Mouse (Mus musculus): ENCODE data around the gene Mtr. TPM values are rescaled to one million over a fixed set of nuclear protein-coding genes. Genes with fewer than 3 reads are reported as not detected.

Gene Mtr
- 7.5 and 7.8 TPM in 2 replicates for polyA plus RNA-seq (2012; rRNA removed)

DNA sequence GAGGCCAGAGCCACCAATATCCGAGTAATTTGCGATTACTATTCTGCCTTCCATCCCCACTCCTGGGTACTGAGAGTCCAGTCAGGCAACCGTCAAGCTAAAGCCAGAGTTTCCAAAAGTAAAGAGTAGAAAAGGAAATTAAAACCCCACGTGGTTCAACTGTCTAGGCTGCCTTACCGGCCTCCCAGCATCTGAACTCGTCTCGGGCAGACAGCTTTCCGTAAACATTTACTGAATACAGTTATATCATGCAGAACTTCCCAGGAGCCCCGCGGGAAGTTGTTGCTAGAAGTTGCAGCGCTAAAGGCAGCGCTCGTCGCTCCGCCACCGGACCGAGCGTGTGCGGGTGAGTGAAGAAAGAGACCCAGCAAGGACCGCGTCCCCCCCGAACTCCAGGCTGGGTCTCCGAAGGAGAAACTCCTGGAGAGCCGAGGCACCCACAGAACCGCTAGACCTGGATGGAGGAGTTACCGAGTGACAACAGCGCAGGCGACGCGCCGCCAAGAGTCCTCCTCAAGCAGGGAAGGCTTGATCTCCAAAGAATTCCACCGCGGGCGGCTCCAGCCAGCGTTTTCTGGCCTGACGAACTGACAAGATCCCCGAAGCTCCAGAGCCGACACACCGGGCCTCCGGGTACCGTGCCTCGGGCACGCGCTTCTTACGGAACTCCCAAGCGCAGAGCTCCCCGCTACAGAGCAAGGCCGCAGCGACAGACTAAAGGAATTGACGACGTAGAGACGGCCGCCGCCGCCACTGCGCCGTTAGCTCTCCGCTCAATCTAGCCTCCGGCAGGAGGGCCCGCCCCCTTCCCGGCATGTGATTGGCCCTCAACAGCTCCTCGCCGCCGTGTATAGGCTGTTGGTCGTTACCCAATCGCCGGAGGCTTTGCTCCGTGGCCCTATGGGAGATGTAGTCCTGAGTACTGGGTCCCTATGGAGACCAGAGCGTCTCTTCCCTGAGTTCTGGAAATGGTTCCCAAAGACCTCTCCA is at the start of gene Mtr:
Gene Mtr (minus strand): TSS at position 723 of the 990 bp plus-strand sequence.
- DNase-seq (ENCODE audit: low read depth) = peak; percentile 99
- TF ChIP-seq CTCF (IDR thresholded peaks at IDR 0.05; ENCODE audit: borderline replicate concordance, extremely low read depth, insufficient read depth, insufficient read length) (no peak), POLR2A (IDR thresholded peaks at IDR 0.05; ENCODE audit: borderline replicate concordance, extremely low read depth, insufficient read depth, insufficient read length, poor library complexity, severe bottlenecking) (peak; percentile 79; the same call in 1 of the 2 replicates)

DNA sequence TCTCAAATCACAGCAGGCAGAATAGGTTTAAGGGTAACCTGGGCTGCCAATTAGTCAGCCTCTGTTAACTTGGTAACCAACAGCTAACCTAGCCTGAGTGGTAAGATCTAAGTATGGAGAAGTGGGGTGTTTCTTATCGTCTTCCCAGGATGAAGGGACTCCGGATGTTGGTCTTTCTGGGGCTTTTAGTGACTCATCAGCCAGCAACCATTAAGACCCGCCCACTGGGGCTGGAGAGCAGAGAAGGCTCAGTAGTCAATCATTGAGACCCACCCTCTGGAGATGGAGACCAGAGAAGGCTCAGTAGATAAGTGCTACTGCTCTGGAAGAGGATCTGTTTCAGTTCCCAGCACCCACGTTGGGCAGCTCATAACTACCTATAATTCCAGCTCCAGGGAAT is 49.4 kb upstream of the Mtr start:
- TF ChIP-seq POLR2A (IDR thresholded peaks at IDR 0.05; ENCODE audit: borderline replicate concordance, extremely low read depth, insufficient read depth, insufficient read length, poor library complexity, severe bottlenecking) (no peak), CTCF (IDR thresholded peaks at IDR 0.05; ENCODE audit: borderline replicate concordance, extremely low read depth, insufficient read depth, insufficient read length) (no peak)
- DNase-seq (ENCODE audit: low read depth) = no peak

DNA sequence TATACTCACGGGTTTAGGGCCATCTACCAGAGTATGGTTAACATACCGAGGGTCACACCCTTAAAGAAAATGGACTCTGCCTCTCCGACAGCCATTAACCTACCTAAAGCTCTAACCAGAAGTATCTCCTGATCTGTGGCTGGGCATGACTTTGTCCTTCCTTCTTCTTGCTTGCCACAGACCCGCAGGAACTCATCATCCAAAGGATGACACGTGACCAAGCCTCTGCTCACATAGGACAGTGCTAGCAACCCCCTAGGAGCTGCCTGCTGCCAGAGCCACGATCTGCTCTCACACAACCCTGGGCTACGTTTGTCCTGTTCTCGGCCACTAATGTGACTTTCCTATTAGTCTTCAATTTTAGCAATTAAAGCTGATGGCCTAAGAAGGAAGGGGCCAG is 47.6 kb upstream of the Mtr start:
- TF ChIP-seq CTCF (IDR thresholded peaks at IDR 0.05; ENCODE audit: borderline replicate concordance, extremely low read depth, insufficient read depth, insufficient read length) = no peak
- TF ChIP-seq POLR2A (IDR thresholded peaks at IDR 0.05; ENCODE audit: borderline replicate concordance, extremely low read depth, insufficient read depth, insufficient read length, poor library complexity, severe bottlenecking) = no peak

DNA sequence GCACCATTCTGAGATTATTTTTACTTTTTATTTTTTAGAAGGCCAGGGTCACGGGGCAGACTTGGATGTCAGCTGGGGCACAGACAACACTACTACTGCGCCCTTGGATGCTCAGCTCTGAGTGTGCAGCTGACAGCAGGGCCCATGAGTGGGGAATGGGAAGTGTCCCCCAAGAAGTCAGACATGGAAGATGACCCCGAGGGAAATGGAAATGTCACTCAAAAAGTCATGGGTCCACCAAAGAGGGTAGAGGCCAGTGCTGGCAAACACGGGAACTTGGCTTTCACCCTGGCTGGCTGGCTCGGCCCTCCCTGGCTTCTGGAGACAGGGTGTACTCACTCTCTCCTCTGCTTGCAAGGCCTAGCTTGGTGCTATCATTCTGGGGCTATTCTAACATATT is 47.1 kb upstream of the Mtr start:
- DNase-seq (ENCODE audit: low read depth) = no peak
- TF ChIP-seq CTCF (IDR thresholded peaks at IDR 0.05; ENCODE audit: borderline replicate concordance, extremely low read depth, insufficient read depth, insufficient read length) (no peak), POLR2A (IDR thresholded peaks at IDR 0.05; ENCODE audit: borderline replicate concordance, extremely low read depth, insufficient read depth, insufficient read length, poor library complexity, severe bottlenecking) (no peak)

More for the DNA sequence above, 47.6 kb upstream of the Mtr start:
- no peak for DNase-seq (ENCODE audit: low read depth)

DNA sequence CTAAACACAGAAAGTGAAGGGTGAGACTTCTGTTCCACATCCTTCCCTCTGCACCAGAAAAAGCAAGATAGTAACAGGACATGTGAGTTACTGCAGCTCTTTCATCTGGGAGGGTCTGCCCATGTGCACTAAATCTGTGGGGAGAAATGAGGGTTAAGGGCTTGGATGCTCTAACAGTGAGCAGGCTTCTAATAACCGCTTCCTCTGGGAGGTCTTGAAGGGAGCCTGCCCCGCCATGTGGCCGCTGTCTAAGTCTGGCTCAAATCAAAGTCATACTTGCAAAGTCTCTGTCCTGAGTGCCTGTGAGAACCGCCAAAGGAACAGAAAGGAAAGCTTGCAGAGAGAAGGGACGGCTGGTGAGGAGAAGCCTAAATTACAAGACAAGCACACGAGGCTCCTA is 39.9 kb upstream of the Mtr start:
- TF ChIP-seq CTCF (IDR thresholded peaks at IDR 0.05; ENCODE audit: borderline replicate concordance, extremely low read depth, insufficient read depth, insufficient read length) (no peak), POLR2A (IDR thresholded peaks at IDR 0.05; ENCODE audit: borderline replicate concordance, extremely low read depth, insufficient read depth, insufficient read length, poor library complexity, severe bottlenecking) (no peak)
- DNase-seq (ENCODE audit: low read depth) = no peak

DNA sequence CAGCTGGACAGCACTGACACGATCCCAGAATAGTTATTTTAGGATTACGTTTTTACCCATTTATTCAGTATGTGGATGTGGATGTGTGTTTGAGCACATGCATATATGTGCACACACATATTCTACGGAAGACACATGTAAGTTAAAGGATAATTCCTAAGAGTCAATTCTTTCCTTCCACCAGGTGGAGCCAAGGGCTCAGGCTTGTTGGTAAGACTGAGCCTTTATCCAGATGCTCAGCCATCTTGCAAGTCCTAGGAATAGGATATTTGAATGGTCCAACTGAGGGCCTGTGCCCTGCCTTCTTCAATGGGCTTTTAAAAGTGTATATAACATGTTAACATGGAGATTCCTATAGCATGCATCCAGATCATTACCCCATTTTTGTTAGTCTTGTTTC is 38.8 kb upstream of the Mtr start:
- TF ChIP-seq CTCF (IDR thresholded peaks at IDR 0.05; ENCODE audit: borderline replicate concordance, extremely low read depth, insufficient read depth, insufficient read length) = peak; percentile 24; the same call in 1 of the 2 replicates
- TF ChIP-seq POLR2A (IDR thresholded peaks at IDR 0.05; ENCODE audit: borderline replicate concordance, extremely low read depth, insufficient read depth, insufficient read length, poor library complexity, severe bottlenecking) = no peak
- peak; percentile 67 for DNase-seq (ENCODE audit: low read depth)

DNA sequence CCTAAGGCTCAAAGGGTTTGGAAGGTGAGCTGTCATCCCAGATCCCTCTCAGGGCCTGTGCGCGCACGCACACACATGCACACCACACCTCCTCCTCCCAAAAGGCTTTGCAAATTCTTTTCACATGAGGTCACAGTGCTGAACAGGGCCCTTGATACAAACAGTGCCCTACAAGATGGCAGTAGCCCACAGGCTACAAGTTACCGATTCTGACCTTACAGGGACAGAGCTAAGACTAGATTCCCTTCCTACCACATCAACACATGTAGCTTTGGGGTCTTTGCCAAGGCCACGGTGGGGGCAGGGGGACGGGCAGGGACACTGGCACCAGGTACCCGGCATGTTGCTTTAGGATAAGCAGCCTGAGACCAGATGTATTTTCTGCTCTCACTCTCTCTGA is 35.9 kb upstream of the Mtr start:
- no peak for TF ChIP-seq CTCF (IDR thresholded peaks at IDR 0.05; ENCODE audit: borderline replicate concordance, extremely low read depth, insufficient read depth, insufficient read length)
- no peak for TF ChIP-seq POLR2A (IDR thresholded peaks at IDR 0.05; ENCODE audit: borderline replicate concordance, extremely low read depth, insufficient read depth, insufficient read length, poor library complexity, severe bottlenecking)
- DNase-seq (ENCODE audit: low read depth) = no peak

DNA sequence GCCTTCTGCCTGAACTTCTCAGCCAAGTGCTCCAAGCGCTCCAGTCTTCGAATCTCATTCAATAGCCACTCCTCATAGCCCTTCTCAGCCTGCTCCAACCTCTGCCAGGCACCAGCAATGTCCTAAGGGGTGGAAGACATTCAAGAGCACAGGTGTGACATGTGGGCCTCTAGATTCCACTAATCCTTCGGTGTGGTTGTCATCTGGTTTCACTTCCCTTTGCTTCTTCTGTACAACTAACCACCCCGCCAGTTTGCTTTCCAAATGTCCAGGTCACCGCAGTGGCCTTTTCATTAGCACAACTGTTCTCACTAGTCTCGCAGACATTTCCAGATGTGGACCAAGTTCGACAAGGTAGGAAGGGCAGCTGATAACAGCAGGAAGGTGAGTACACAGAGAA is 32.8 kb upstream of the Mtr start:
- TF ChIP-seq CTCF (IDR thresholded peaks at IDR 0.05; ENCODE audit: borderline replicate concordance, extremely low read depth, insufficient read depth, insufficient read length) (no peak), POLR2A (IDR thresholded peaks at IDR 0.05; ENCODE audit: borderline replicate concordance, extremely low read depth, insufficient read depth, insufficient read length, poor library complexity, severe bottlenecking) (no peak)
- no peak for DNase-seq (ENCODE audit: low read depth)

DNA sequence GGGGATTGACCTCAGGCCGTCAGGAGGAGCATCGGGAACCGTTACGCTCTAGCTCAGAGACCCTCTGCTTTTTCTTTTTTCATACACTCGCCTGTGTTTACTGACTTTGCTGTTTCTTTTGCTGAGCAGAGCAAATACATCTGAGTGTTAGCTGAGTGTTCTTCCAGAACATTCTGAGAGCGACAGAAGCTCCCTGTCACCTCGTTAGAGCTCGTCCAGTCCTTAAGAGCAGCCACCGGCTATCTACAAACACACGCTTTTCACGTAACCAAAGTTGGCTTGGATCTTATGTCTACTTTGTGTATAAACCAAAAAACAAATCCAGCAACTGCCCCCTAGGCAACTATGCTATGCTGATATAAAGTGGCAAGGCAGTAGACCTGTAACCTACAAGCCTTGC is 26.6 kb upstream of the Mtr start:
- no peak for DNase-seq (ENCODE audit: low read depth)
- TF ChIP-seq CTCF (IDR thresholded peaks at IDR 0.05; ENCODE audit: borderline replicate concordance, extremely low read depth, insufficient read depth, insufficient read length) (no peak), POLR2A (IDR thresholded peaks at IDR 0.05; ENCODE audit: borderline replicate concordance, extremely low read depth, insufficient read depth, insufficient read length, poor library complexity, severe bottlenecking) (no peak)

DNA sequence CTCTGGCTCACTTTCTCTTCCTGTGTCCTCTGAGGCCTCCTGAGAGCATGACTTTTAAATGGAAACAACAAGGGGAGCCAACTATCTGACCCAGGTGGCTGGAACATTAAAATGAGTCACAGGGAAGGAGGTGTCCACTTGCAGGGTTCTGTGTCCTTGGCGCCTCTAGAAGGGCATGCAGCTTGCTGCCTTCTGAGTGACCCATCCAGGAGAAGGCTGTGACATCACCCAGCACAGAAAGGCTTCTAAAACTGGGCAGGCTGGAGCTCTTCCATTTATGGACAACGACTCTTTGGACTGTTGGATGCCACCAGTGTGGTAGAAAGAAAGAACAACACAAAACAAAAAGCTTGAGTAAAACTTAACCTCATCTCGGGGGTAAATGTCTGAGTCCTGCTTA is 25.9 kb upstream of the Mtr start:
- no peak for DNase-seq (ENCODE audit: low read depth)
- TF ChIP-seq POLR2A (IDR thresholded peaks at IDR 0.05; ENCODE audit: borderline replicate concordance, extremely low read depth, insufficient read depth, insufficient read length, poor library complexity, severe bottlenecking) (no peak), CTCF (IDR thresholded peaks at IDR 0.05; ENCODE audit: borderline replicate concordance, extremely low read depth, insufficient read depth, insufficient read length) (no peak)

DNA sequence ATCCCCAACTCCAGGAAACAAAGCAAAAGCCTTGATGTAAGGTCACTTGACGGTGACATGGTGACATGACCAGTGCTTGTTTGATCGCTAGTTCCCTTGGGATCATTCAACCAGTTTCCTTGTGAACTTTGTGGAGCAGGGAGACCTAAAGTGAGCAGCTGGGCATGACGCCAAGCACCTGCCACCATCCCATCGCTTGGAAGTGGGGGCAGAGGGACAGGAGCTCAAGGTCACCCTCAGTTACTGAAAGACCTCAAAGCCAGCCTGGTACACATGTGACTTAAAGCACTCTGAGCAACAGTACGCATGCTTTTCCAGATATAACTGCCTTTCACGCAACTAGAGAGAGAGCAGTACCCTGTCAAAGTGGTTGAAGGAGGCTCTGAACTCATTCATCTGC is 16.8 kb upstream of the Mtr start:
- DNase-seq (ENCODE audit: low read depth) = no peak
- TF ChIP-seq CTCF (IDR thresholded peaks at IDR 0.05; ENCODE audit: borderline replicate concordance, extremely low read depth, insufficient read depth, insufficient read length) = no peak
- TF ChIP-seq POLR2A (IDR thresholded peaks at IDR 0.05; ENCODE audit: borderline replicate concordance, extremely low read depth, insufficient read depth, insufficient read length, poor library complexity, severe bottlenecking) = no peak

DNA sequence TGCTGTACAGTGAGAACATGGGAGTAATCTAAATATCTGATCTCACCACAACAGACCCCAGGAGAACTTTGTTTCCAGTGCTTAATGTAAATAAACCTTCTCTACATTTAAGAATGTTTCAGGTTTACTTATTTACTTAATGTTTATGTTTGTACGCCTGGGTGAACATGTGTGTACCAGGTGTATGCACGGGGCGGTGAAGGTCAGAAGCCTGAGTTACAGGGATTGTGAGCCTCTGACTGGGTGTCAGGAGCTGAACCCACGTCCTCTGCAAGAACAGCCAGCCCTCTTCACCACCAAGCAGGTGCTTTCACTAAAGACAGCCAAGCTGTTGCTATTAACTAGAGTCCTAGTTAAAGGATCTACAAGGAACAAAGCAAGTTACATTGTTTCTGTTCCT is 16.3 kb upstream of the Mtr start:
- DNase-seq (ENCODE audit: low read depth) = no peak
- no peak for TF ChIP-seq POLR2A (IDR thresholded peaks at IDR 0.05; ENCODE audit: borderline replicate concordance, extremely low read depth, insufficient read depth, insufficient read length, poor library complexity, severe bottlenecking)
- no peak for TF ChIP-seq CTCF (IDR thresholded peaks at IDR 0.05; ENCODE audit: borderline replicate concordance, extremely low read depth, insufficient read depth, insufficient read length)
